Mouse (Mus musculus): ENCODE measurements around the gene Dennd1c.

DNA sequence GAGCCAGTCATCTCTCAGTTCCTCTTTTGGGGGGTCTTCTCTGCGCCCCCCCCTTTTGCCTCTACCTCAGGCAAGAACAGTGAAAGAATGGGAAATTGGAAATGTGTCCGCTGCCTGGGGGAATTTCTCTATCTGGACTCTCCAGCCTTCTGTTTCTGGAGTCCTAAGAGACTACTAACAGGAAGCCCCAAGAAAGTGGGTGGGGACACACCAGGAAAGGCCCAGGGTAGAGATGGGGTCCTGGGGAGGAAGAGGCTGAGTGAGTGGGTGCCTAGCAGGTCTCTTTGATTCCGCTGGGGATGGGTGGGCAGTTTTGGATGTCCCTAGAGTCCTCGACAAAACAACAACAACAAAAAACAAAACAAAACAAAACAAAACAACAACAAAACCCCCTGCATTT lies 26.2 kb upstream of the Dennd1c start:
- TF ChIP-seq CTCF (IDR thresholded peaks at IDR 0.05; ENCODE audit: insufficient read depth, low read depth, low read length) (no peak), POLR2A (IDR thresholded peaks at IDR 0.05; ENCODE audit: insufficient read depth, low read depth, low read length) (no peak)
